Comparison of ENCODE assay signal across 1 mouse cellular context in the genomic region with DNA sequence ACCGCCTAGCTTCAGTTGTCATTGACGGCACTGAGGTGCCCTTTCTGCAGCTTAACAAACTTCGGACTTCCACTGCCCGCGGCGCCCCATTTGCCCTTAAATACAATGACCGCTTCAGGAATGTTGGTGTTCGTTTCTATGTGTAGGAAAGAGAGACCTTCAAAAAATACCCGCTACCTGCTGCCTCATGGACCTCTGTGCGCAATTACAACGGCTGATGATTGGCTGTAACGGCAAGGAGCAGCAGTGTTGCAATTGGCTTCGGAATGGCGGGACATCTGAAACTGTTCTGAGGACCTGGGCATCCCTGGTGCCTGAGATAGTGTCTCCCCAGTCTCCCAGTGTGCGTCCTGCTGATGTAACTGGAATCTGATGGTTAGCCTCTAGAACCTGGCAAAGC.
TF ChIP-seq lines count a peak whose summit lies in the region.

No protein-coding gene starts in this region.

TF ChIP-seq in ES-E14, 5 proteins besides CTCF, POLR2A, EP300 and RAD21:
- TF ChIP-seq ZNF384 (IDR thresholded peaks at IDR 0.05; ENCODE audit: low read depth, low read length) (no peak), HCFC1 (IDR thresholded peaks at IDR 0.05; ENCODE audit: borderline replicate concordance, insufficient read depth, low read length) (no peak), ZC3H11A (IDR thresholded peaks at IDR 0.05; ENCODE audit: borderline replicate concordance, low read depth, low read length) (no peak), CHD2 (IDR thresholded peaks at IDR 0.05; ENCODE audit: low read depth, low read length) (no peak), MAFK (IDR thresholded peaks at IDR 0.05; ENCODE audit: insufficient read depth, low read depth, low read length) (no peak)
TF ChIP-seq in ES-E14: peak in this region for 0.
